Mouse (Mus musculus): Measurements from ENCODE around the gene Vmn1r58. TPM values are rescaled to one million over a fixed set of nuclear protein-coding genes. Genes with fewer than 3 reads are reported as not detected.
"Not testable (repeated sequence)": the region's sequence is repeated elsewhere in the genome, so short reads cannot be mapped to it uniquely, and the experiment has no call there.

The Vmn1r58 gene
- not detected in 2 replicates for polyA plus RNA-seq (2014; fragmentation: Nextera tagmentation; extraction: Ambion mirVana)

GRCm38 (mm10) chr7:5413296-5413695 lies at the start of gene Vmn1r58:
Vmn1r58 (minus strand) TSS chr7:5413396.
- not testable (repeated sequence) for H3K36me3 ChIP-seq (ENCODE audit: control insufficient read depth, insufficient read depth, low read length); H3K9me3 ChIP-seq (ENCODE audit: control insufficient read depth, low read length); H3K9ac ChIP-seq (ENCODE audit: low read depth, low read length); ATAC-seq (ENCODE audit: low FRiP score); H3K27ac ChIP-seq (ENCODE audit: low read depth, low read length); H3K4me2 ChIP-seq (replicated peaks; ENCODE audit: low read depth, low read length); H3K27me3 ChIP-seq (ENCODE audit: control insufficient read depth, insufficient read depth, low read length); H3K4me1 ChIP-seq (replicated peaks; ENCODE audit: control insufficient read depth, insufficient read depth, low read length); DNase-seq (ENCODE audit: low spot score); H3K4me3 ChIP-seq (ENCODE audit: low read depth, low read length)

GRCm38 (mm10) chr7:5456674-5457073 lies 43.5 kb upstream of the Vmn1r58 start, which contains the start of gene Vmn1r59:
Vmn1r59 (minus strand) TSS chr7:5456774.
- Histone ChIP-seq H3K9ac (ENCODE audit: low read depth, low read length) (no peak within 1 kb of the TSS), H3K9me3 (ENCODE audit: control insufficient read depth, low read length) (peaks cover 3% of the 10 kb centered on the region; the same call in 1 of the 2 replicates), H3K27me3 (ENCODE audit: control insufficient read depth, insufficient read depth, low read length) (no peaks in the 10 kb centered on the region), H3K27ac (ENCODE audit: low read depth, low read length) (no peak within 1 kb of the TSS), H3K4me1 (replicated peaks; ENCODE audit: control insufficient read depth, insufficient read depth, low read length) (no peaks in the 10 kb centered on the region), H3K4me3 (ENCODE audit: low read depth, low read length) (no peak within 1 kb of the TSS), H3K36me3 (ENCODE audit: control insufficient read depth, insufficient read depth, low read length) (no peaks in the 10 kb centered on the region), H3K4me2 (replicated peaks; ENCODE audit: low read depth, low read length) (no peak within 1 kb of the TSS)
- no peak for DNase-seq (ENCODE audit: low spot score)
- ATAC-seq (ENCODE audit: low FRiP score) = no peak

- H3K36me3 ChIP-seq (ENCODE audit: control insufficient read depth, insufficient read depth, low read length); H3K4me2 ChIP-seq (replicated peaks; ENCODE audit: low read depth, low read length); H3K4me1 ChIP-seq (replicated peaks; ENCODE audit: control insufficient read depth, insufficient read depth, low read length); H3K9ac ChIP-seq (ENCODE audit: low read depth, low read length); DNase-seq (ENCODE audit: low spot score); H3K4me3 ChIP-seq (ENCODE audit: low read depth, low read length); H3K27me3 ChIP-seq (ENCODE audit: control insufficient read depth, insufficient read depth, low read length); H3K9me3 ChIP-seq (ENCODE audit: control insufficient read depth, low read length); ATAC-seq (ENCODE audit: low FRiP score); H3K27ac ChIP-seq (ENCODE audit: low read depth, low read length): not testable (repeated sequence)
- WGBS = 76% methylated on average over 3 of the region's 3 CpGs
These were observed 40.8 kb upstream of the Vmn1r58 start for GRCm38 (mm10) chr7:5454011-5454410.

GRCm38 (mm10) chr7:5448627-5449026 lies 35.4 kb upstream of the Vmn1r58 start:
- Histone ChIP-seq H3K4me2 (replicated peaks; ENCODE audit: low read depth, low read length) (no peak overlapping the region), H3K4me3 (ENCODE audit: low read depth, low read length) (no peak overlapping the region), H3K27me3 (ENCODE audit: control insufficient read depth, insufficient read depth, low read length) (no peaks in the 10 kb centered on the region), H3K9ac (ENCODE audit: low read depth, low read length) (no peak overlapping the region), H3K27ac (ENCODE audit: low read depth, low read length) (no peak overlapping the region), H3K9me3 (ENCODE audit: control insufficient read depth, low read length) (peaks cover 2% of the 10 kb centered on the region; the same call in 1 of the 2 replicates), H3K4me1 (replicated peaks; ENCODE audit: control insufficient read depth, insufficient read depth, low read length) (no peaks in the 10 kb centered on the region), H3K36me3 (ENCODE audit: control insufficient read depth, insufficient read depth, low read length) (no peaks in the 10 kb centered on the region)
- ATAC-seq (ENCODE audit: low FRiP score) = no peak
- no peak for DNase-seq (ENCODE audit: low spot score)

GRCm38 (mm10) chr7:5406201-5406600 lies 7.0 kb downstream of the Vmn1r58 start:
- Histone ChIP-seq H3K9me3 (ENCODE audit: control insufficient read depth, low read length) (no peaks in the 10 kb centered on the region; the same call in 1 of the 2 replicates), H3K27me3 (ENCODE audit: control insufficient read depth, insufficient read depth, low read length) (no peaks in the 10 kb centered on the region), H3K4me2 (replicated peaks; ENCODE audit: low read depth, low read length) (no peak overlapping the region), H3K27ac (ENCODE audit: low read depth, low read length) (no peak overlapping the region), H3K4me1 (replicated peaks; ENCODE audit: control insufficient read depth, insufficient read depth, low read length) (no peaks in the 10 kb centered on the region), H3K9ac (ENCODE audit: low read depth, low read length) (no peak overlapping the region), H3K4me3 (ENCODE audit: low read depth, low read length) (no peak overlapping the region), H3K36me3 (ENCODE audit: control insufficient read depth, insufficient read depth, low read length) (no peaks in the 10 kb centered on the region)
- ATAC-seq (ENCODE audit: low FRiP score) (no peak), DNase-seq (ENCODE audit: low spot score) (no peak)
- 60% methylated on average over 2 of the region's 2 CpGs for WGBS

- H3K4me2 ChIP-seq (replicated peaks; ENCODE audit: low read depth, low read length) = no peak overlapping the region
- no peaks in the 10 kb centered on the region for H3K27me3 ChIP-seq (ENCODE audit: control insufficient read depth, insufficient read depth, low read length)
- 78% methylated on average over 2 of the region's 2 CpGs for WGBS
- no peak overlapping the region for H3K9ac ChIP-seq (ENCODE audit: low read depth, low read length)
- no peak overlapping the region for H3K4me3 ChIP-seq (ENCODE audit: low read depth, low read length)
- DNase-seq (ENCODE audit: low spot score) (no peak), ATAC-seq (ENCODE audit: low FRiP score) (no peak)
- no peaks in the 10 kb centered on the region for H3K36me3 ChIP-seq (ENCODE audit: control insufficient read depth, insufficient read depth, low read length)
- no peaks in the 10 kb centered on the region for H3K4me1 ChIP-seq (replicated peaks; ENCODE audit: control insufficient read depth, insufficient read depth, low read length)
- no peak overlapping the region for H3K27ac ChIP-seq (ENCODE audit: low read depth, low read length)
- H3K9me3 ChIP-seq (ENCODE audit: control insufficient read depth, low read length) = peaks cover 10% of the 10 kb centered on the region; the same call in 1 of the 2 replicates
These were observed 46.5 kb downstream of the Vmn1r58 start for GRCm38 (mm10) chr7:5366724-5367123.

- Histone ChIP-seq H3K4me2 (replicated peaks; ENCODE audit: low read depth, low read length) (no peak overlapping the region), H3K27me3 (ENCODE audit: control insufficient read depth, insufficient read depth, low read length) (no peaks in the 10 kb centered on the region), H3K4me1 (replicated peaks; ENCODE audit: control insufficient read depth, insufficient read depth, low read length) (no peaks in the 10 kb centered on the region), H3K4me3 (ENCODE audit: low read depth, low read length) (no peak overlapping the region), H3K9ac (ENCODE audit: low read depth, low read length) (no peak overlapping the region), H3K9me3 (ENCODE audit: control insufficient read depth, low read length) (peaks cover 12% of the 10 kb centered on the region; the same call in 1 of the 2 replicates), H3K27ac (ENCODE audit: low read depth, low read length) (no peak overlapping the region), H3K36me3 (ENCODE audit: control insufficient read depth, insufficient read depth, low read length) (no peaks in the 10 kb centered on the region)
- 95% methylated on average over 5 of the region's 5 CpGs for WGBS
- DNase-seq (ENCODE audit: low spot score) (no peak), ATAC-seq (ENCODE audit: low FRiP score) (no peak)
These were observed 49.6 kb downstream of the Vmn1r58 start for GRCm38 (mm10) chr7:5363599-5363998.

Other genes with a start within 250 kb of the Vmn1r58 start
- not detected in 2 replicates for gene Vmn1r56, start 216.6 kb downstream of the Vmn1r58 start, polyA plus RNA-seq (2014; fragmentation: Nextera tagmentation; extraction: Ambion mirVana)
- not detected in 2 replicates for gene Vmn1r57, start 194.9 kb downstream of the Vmn1r58 start, polyA plus RNA-seq (2014; fragmentation: Nextera tagmentation; extraction: Ambion mirVana)
- gene Gm5065, start 62.9 kb downstream of the Vmn1r58 start, polyA plus RNA-seq (2014; fragmentation: Nextera tagmentation; extraction: Ambion mirVana) = not detected in 2 replicates
- gene Nlrp2, start 62.4 kb downstream of the Vmn1r58 start, polyA plus RNA-seq (2014; fragmentation: Nextera tagmentation; extraction: Ambion mirVana) = not detected in 2 replicates
- not detected in 2 replicates for gene Vmn1r59, start 43.4 kb upstream of the Vmn1r58 start, polyA plus RNA-seq (2014; fragmentation: Nextera tagmentation; extraction: Ambion mirVana)
- not detected in 2 replicates for gene Vmn2r28, start 80.6 kb upstream of the Vmn1r58 start, polyA plus RNA-seq (2014; fragmentation: Nextera tagmentation; extraction: Ambion mirVana)
- gene Vmn1r60, start 133.9 kb upstream of the Vmn1r58 start, polyA plus RNA-seq (2014; fragmentation: Nextera tagmentation; extraction: Ambion mirVana) = not detected in 2 replicates
- gene Vmn1r61, start 199.9 kb upstream of the Vmn1r58 start, polyA plus RNA-seq (2014; fragmentation: Nextera tagmentation; extraction: Ambion mirVana) = not detected in 2 replicates